Mouse (Mus musculus): ENCODE data around the gene Sox4.

Gene Sox4

GRCm38 (mm10) chr13:28953581-28953991 is at the start of gene Sox4:
Sox4 (minus strand) TSS chr13:28953713.
- DNase-seq: peak; percentile 99

GRCm38 (mm10) chr13:28991899-28992664 is 38.6 kb upstream of the Sox4 start:
- DNase-seq: no peak

- peak; percentile 19 for DNase-seq
Measured at GRCm38 (mm10) chr13:28988751-28989703, 35.5 kb upstream of the Sox4 start.

GRCm38 (mm10) chr13:28980681-28981080 is 27.2 kb upstream of the Sox4 start:
- no peak for DNase-seq

GRCm38 (mm10) chr13:28975011-28975410 is 21.5 kb upstream of the Sox4 start:
- DNase-seq: no peak

GRCm38 (mm10) chr13:28974597-28974996 is 21.1 kb upstream of the Sox4 start:
- DNase-seq: no peak

GRCm38 (mm10) chr13:28960916-28961315 is 7.4 kb upstream of the Sox4 start:
- DNase-seq: no peak

GRCm38 (mm10) chr13:28959458-28959978 is 6.0 kb upstream of the Sox4 start:
- DNase-seq: peak; percentile 90

- no peak for DNase-seq
Measured at GRCm38 (mm10) chr13:28959068-28959440, 5.5 kb upstream of the Sox4 start.

GRCm38 (mm10) chr13:28958211-28959067 is 4.9 kb upstream of the Sox4 start:
- DNase-seq: peak; percentile 89

GRCm38 (mm10) chr13:28957765-28958164 is 4.3 kb upstream of the Sox4 start:
- peak; percentile 99 for DNase-seq

- peak; percentile 75 for DNase-seq
Measured at GRCm38 (mm10) chr13:28952576-28953571, 639 bp downstream of the Sox4 start.

GRCm38 (mm10) chr13:28951691-28952575 is 1.6 kb downstream of the Sox4 start:
- DNase-seq: peak; percentile 69

- DNase-seq: peak; percentile 86
Measured at GRCm38 (mm10) chr13:28950623-28951491, 2.7 kb downstream of the Sox4 start.

GRCm38 (mm10) chr13:28950266-28950622 is 3.3 kb downstream of the Sox4 start:
- no peak for DNase-seq

GRCm38 (mm10) chr13:28949279-28949915 is 4.1 kb downstream of the Sox4 start:
- no peak for DNase-seq

GRCm38 (mm10) chr13:28948541-28948940 is 5.0 kb downstream of the Sox4 start:
- DNase-seq: peak; percentile 76

- peak; percentile 32 for DNase-seq
Measured at GRCm38 (mm10) chr13:28947740-28948441, 5.6 kb downstream of the Sox4 start.

Data from kidney, postnatal 10 days (tissue).